Mouse (Mus musculus) heart, adult 9 months (tissue): Measurements from ENCODE around the gene Ccdc117.
"Not testable (repeated sequence)": the region's sequence is repeated elsewhere in the genome, so short reads cannot be mapped to it uniquely, and the experiment has no call there.

ENCODE experiments used
- DNase-seq, 2 experiments: peaks; one replicate each; pipeline ENCODE4 v3.0.0; 2022; ENCODE audit warnings: low spot score in 2 of 2

Gene Ccdc117

GRCm38 (mm10) chr11:5533108-5533507, 8.9 kb downstream of the Ccdc117 start:
- peak in 1 of 2 experiments; percentile 53 for DNase-seq

- no peak for DNase-seq
Observed at GRCm38 (mm10) chr11:5530717-5531116, 11.3 kb downstream of the Ccdc117 start.

GRCm38 (mm10) chr11:5530172-5530571, 11.8 kb downstream of the Ccdc117 start:
- no peak for DNase-seq

- no peak for DNase-seq
Observed at GRCm38 (mm10) chr11:5528841-5529240, 13.1 kb downstream of the Ccdc117 start.

GRCm38 (mm10) chr11:5527865-5528523, 14.0 kb downstream of the Ccdc117 start:
- DNase-seq: no peak

GRCm38 (mm10) chr11:5526573-5527439, 15.2 kb downstream of the Ccdc117 start:
- no peak for DNase-seq

GRCm38 (mm10) chr11:5525418-5525817, 16.6 kb downstream of the Ccdc117 start:
- DNase-seq: no peak

- no peak for DNase-seq
Observed at GRCm38 (mm10) chr11:5522798-5523415, 19.1 kb downstream of the Ccdc117 start.

- peak; percentile 77 to 84 for DNase-seq
Observed at GRCm38 (mm10) chr11:5521516-5522291, 20.3 kb downstream of the Ccdc117 start.

- DNase-seq: no peak
Observed at GRCm38 (mm10) chr11:5521266-5521515, 20.8 kb downstream of the Ccdc117 start.

- peak; percentile 99 to 100 for DNase-seq
Observed at GRCm38 (mm10) chr11:5520412-5521265, 21.3 kb downstream of the Ccdc117 start, which contains the start of gene Xbp1. Xbp1 (plus strand) TSS chr11:5520659.

GRCm38 (mm10) chr11:5519681-5520080, 22.3 kb downstream of the Ccdc117 start:
- no peak for DNase-seq

GRCm38 (mm10) chr11:5517346-5517745, 24.6 kb downstream of the Ccdc117 start:
- DNase-seq: no peak

- no peak for DNase-seq
Observed at GRCm38 (mm10) chr11:5516617-5517016, 25.4 kb downstream of the Ccdc117 start.

GRCm38 (mm10) chr11:5516151-5516550, 25.8 kb downstream of the Ccdc117 start:
- DNase-seq: no peak

GRCm38 (mm10) chr11:5515655-5516054, 26.3 kb downstream of the Ccdc117 start:
- no peak for DNase-seq

- no peak for DNase-seq
Observed at GRCm38 (mm10) chr11:5515196-5515595, 26.8 kb downstream of the Ccdc117 start.

GRCm38 (mm10) chr11:5514091-5514490, 27.9 kb downstream of the Ccdc117 start:
- DNase-seq: no peak

GRCm38 (mm10) chr11:5512961-5513360, 29.0 kb downstream of the Ccdc117 start:
- DNase-seq: no peak

- DNase-seq: no peak
Observed at GRCm38 (mm10) chr11:5512099-5512725, 29.8 kb downstream of the Ccdc117 start.

- not testable (repeated sequence) for DNase-seq
Observed at GRCm38 (mm10) chr11:5510686-5511085, 31.3 kb downstream of the Ccdc117 start.
